Mouse (Mus musculus): ENCODE measurements around the gene Polr2e. TPM values are rescaled to one million over a fixed set of nuclear protein-coding genes. Genes with fewer than 3 reads are reported as not detected.

Polr2e gene
- polyA plus RNA-seq, 1 experiment = 226 TPM

GRCm38 (mm10) chr10:80003374-80004232 is 36.0 kb downstream of the Polr2e start:
- Histone ChIP-seq H3K27ac (ENCODE audit: control insufficient read depth, insufficient read depth, low read length) (no peak overlapping the region), H3K4me3 (ENCODE audit: control insufficient read depth, insufficient read depth, low read length) (no peak overlapping the region), H3K27me3 (ENCODE audit: control insufficient read depth, insufficient read depth, low read length) (no peaks in the 10 kb centered on the region), H3K36me3 (ENCODE audit: control insufficient read depth, insufficient read depth, low read length) (no peaks in the 10 kb centered on the region), H3K4me1 (replicated peaks; ENCODE audit: control insufficient read depth, insufficient read depth, low read length) (no peaks in the 10 kb centered on the region)
- TF ChIP-seq POLR2A (IDR thresholded peaks at IDR 0.05; ENCODE audit: control insufficient read depth, extremely low read depth, insufficient read depth, low read length, poor library complexity) = no peak
- no peak for TF ChIP-seq CTCF (IDR thresholded peaks at IDR 0.05; ENCODE audit: borderline replicate concordance, control insufficient read depth, extremely low read depth, insufficient read depth, low read length, poor library complexity)
- DNase-seq = no peak
- 93% methylated on average over 9 of the region's 9 CpGs for WGBS

DNA sequence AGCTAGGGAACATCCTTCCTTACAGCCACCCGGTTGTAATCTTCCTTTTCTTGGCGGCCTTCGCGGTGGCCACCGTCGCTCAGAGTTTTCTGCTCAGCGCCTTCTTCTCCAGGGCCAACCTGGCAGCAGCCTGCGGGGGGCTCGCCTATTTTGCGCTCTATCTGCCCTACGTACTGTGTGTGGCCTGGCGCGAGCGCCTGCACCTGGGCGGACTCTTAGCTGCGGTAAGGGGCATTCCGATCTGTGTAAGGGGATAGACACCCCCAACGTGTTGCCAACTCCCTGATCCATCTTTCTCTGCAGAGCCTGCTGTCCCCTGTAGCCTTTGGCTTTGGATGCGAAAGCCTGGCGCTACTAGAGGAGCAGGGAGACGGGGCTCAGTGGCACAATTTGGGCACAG is 36.8 kb downstream of the Polr2e start:
- 94% methylated on average over 21 of the region's 21 CpGs for WGBS

DNA sequence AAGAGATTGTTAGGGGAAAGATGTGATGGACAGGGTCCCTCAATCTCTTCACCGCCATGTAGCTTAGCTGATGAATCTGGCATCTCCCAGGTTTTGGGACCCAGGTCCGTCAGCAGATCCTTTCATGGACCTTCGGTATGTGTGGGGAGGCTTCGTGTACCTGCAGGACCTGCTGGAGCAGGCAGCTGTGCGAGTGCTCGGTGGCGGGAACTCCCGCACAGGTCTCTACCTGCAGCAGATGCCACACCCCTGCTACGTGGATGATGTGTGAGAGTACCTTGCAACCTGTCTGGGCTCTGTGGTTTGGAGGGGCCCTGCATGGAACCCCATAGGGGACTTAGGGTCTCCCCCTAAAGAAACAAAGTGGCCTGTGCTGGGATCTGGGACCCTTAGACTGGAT is 37.6 kb downstream of the Polr2e start:
- Histone ChIP-seq H3K27ac (ENCODE audit: control insufficient read depth, insufficient read depth, low read length) (no peak overlapping the region), H3K4me3 (ENCODE audit: control insufficient read depth, insufficient read depth, low read length) (no peak overlapping the region), H3K36me3 (ENCODE audit: control insufficient read depth, insufficient read depth, low read length) (no peaks in the 10 kb centered on the region), H3K4me1 (replicated peaks; ENCODE audit: control insufficient read depth, insufficient read depth, low read length) (peaks cover 8% of the 10 kb centered on the region), H3K27me3 (ENCODE audit: control insufficient read depth, insufficient read depth, low read length) (no peaks in the 10 kb centered on the region)
- TF ChIP-seq CTCF (IDR thresholded peaks at IDR 0.05; ENCODE audit: borderline replicate concordance, control insufficient read depth, extremely low read depth, insufficient read depth, low read length, poor library complexity) = no peak
- TF ChIP-seq POLR2A (IDR thresholded peaks at IDR 0.05; ENCODE audit: control insufficient read depth, extremely low read depth, insufficient read depth, low read length, poor library complexity) = no peak
- 96% methylated on average over 9 of the region's 9 CpGs for WGBS
- DNase-seq = no peak

More for the DNA sequence above, 36.8 kb downstream of the Polr2e start:
- no peaks in the 10 kb centered on the region for H3K4me1 ChIP-seq (replicated peaks; ENCODE audit: control insufficient read depth, insufficient read depth, low read length)
- no peak overlapping the region for H3K27ac ChIP-seq (ENCODE audit: control insufficient read depth, insufficient read depth, low read length)
- no peak overlapping the region for H3K4me3 ChIP-seq (ENCODE audit: control insufficient read depth, insufficient read depth, low read length)
- no peaks in the 10 kb centered on the region for H3K27me3 ChIP-seq (ENCODE audit: control insufficient read depth, insufficient read depth, low read length)
- no peak for DNase-seq
- no peak for TF ChIP-seq POLR2A (IDR thresholded peaks at IDR 0.05; ENCODE audit: control insufficient read depth, extremely low read depth, insufficient read depth, low read length, poor library complexity)
- TF ChIP-seq CTCF (IDR thresholded peaks at IDR 0.05; ENCODE audit: borderline replicate concordance, control insufficient read depth, extremely low read depth, insufficient read depth, low read length, poor library complexity) = no peak
- no peaks in the 10 kb centered on the region for H3K36me3 ChIP-seq (ENCODE audit: control insufficient read depth, insufficient read depth, low read length)

DNA sequence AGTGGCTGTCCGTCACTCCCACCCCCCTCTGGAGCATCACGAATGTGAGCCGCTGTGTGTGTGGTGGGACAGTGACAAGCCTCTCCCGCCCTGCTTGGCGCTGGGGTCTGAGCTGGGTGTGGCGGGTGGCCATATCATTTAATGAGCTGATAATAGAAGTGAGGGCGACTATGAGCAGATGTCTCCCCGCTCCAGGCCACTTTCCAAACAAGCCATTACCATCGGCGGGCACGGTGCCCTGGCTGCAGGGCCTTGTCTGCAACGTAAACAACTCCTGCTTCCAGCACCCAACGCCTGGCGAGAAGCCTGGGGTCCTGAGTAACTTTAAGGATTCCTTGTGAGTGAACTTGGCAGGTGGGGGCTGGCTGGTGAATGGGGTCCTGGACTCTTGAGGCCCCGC is 41.8 kb downstream of the Polr2e start:
- Histone ChIP-seq H3K4me1 (replicated peaks; ENCODE audit: control insufficient read depth, insufficient read depth, low read length) (peaks cover 27% of the 10 kb centered on the region), H3K36me3 (ENCODE audit: control insufficient read depth, insufficient read depth, low read length) (peaks cover 10% of the 10 kb centered on the region), H3K27me3 (ENCODE audit: control insufficient read depth, insufficient read depth, low read length) (no peaks in the 10 kb centered on the region), H3K27ac (ENCODE audit: control insufficient read depth, insufficient read depth, low read length) (no peak overlapping the region), H3K4me3 (ENCODE audit: control insufficient read depth, insufficient read depth, low read length) (no peak overlapping the region)
- 93% methylated on average over 15 of the region's 15 CpGs for WGBS
- TF ChIP-seq CTCF (IDR thresholded peaks at IDR 0.05; ENCODE audit: borderline replicate concordance, control insufficient read depth, extremely low read depth, insufficient read depth, low read length, poor library complexity) (no peak), POLR2A (IDR thresholded peaks at IDR 0.05; ENCODE audit: control insufficient read depth, extremely low read depth, insufficient read depth, low read length, poor library complexity) (no peak)
- no peak for DNase-seq

DNA sequence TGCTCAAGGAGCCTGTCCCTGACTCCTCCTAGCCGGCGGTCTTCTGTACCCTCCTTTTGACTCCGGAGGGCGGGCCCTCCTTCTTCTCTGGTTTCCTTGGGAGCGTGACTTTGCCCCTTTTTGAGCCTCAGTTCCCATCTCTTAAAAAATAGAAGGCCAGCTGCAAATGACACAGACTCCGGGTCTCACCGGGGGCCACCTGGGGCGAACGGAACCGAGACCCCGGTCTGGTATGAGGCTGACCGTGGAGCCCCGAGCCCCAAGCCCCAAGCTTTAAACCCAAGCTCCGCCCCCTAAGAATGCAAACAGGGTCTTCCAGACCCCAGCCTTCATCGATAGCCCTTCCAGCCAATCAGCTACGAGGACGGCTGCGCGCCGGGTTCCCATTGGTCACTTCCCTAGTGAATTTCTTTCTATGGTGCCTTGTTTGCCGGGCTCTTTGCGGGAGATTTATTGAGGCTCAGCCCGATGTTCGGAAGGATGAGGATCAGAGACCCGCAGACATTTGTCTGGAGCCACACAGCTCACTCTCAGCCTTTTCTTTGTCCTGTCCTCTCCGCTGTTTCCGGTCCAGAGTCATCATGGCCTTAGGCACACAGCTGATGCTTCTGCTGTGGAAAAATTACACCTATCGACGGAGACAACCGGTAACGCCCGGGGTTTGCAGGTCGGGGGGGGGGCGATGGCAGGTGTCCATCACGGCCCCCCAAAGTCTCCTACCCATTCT is 42.4 kb downstream of the Polr2e start:
- TF ChIP-seq POLR2A (IDR thresholded peaks at IDR 0.05; ENCODE audit: control insufficient read depth, extremely low read depth, insufficient read depth, low read length, poor library complexity) (no peak), CTCF (IDR thresholded peaks at IDR 0.05; ENCODE audit: borderline replicate concordance, control insufficient read depth, extremely low read depth, insufficient read depth, low read length, poor library complexity) (no peak)
- WGBS = 7% methylated on average over 35 of the region's 35 CpGs
- Histone ChIP-seq H3K27me3 (ENCODE audit: control insufficient read depth, insufficient read depth, low read length) (no peaks in the 10 kb centered on the region), H3K4me3 (ENCODE audit: control insufficient read depth, insufficient read depth, low read length) (peak overlapping the region; percentile 60), H3K27ac (ENCODE audit: control insufficient read depth, insufficient read depth, low read length) (peak overlapping the region; percentile 3; the same call in 1 of the 2 replicates), H3K4me1 (replicated peaks; ENCODE audit: control insufficient read depth, insufficient read depth, low read length) (peaks cover 27% of the 10 kb centered on the region), H3K36me3 (ENCODE audit: control insufficient read depth, insufficient read depth, low read length) (peaks cover 13% of the 10 kb centered on the region)
- DNase-seq = peak; percentile 80

DNA sequence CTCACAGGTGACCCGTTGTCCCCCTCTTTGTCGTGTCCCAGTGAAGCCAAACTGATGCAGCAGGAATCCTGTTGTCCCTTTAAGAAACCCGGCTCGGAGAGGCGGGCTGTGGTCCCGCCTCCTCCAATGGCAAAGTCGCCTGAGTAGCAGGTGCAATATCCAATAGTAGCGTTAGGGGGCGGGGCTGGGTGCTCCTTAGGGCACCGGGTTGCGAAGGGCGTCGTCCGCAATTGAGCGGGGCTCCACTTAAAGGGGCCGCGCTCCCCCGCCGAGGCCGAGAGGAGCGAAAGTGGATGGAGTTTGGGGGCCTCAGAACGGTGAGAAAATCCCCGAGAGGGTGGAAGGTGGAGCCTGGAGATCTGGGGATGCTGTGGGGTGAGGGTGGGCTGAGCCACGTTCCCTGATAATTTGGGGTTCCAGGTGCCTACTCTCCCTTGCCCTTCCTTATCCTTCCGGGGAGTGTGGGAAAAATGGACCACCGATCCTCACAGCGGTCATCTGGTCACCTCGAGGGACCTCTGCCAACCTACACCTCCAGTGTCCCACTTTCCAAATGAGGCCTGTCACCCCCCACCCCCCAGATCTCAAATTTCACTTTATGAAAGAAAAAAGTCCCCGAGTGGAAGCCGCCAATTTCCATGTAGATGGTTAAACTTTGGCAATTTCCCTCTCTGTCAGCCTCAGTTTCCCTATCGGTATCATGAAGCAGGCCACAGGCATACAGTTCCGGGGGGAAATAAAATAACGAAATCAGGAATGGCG is 43.1 kb downstream of the Polr2e start, which contains the start of gene Abca7:
TSS of gene Abca7 (plus strand) at position 223 of the 762 bp plus-strand sequence.
- Histone ChIP-seq H3K4me1 (replicated peaks; ENCODE audit: control insufficient read depth, insufficient read depth, low read length) (peaks cover 27% of the 10 kb centered on the region), H3K4me3 (ENCODE audit: control insufficient read depth, insufficient read depth, low read length) (peak within 1 kb of the TSS; percentile 60), H3K27me3 (ENCODE audit: control insufficient read depth, insufficient read depth, low read length) (no peaks in the 10 kb centered on the region), H3K36me3 (ENCODE audit: control insufficient read depth, insufficient read depth, low read length) (peaks cover 16% of the 10 kb centered on the region), H3K27ac (ENCODE audit: control insufficient read depth, insufficient read depth, low read length) (peak within 1 kb of the TSS; percentile 51; the same call in 1 of the 2 replicates)
- TF ChIP-seq CTCF (IDR thresholded peaks at IDR 0.05; ENCODE audit: borderline replicate concordance, control insufficient read depth, extremely low read depth, insufficient read depth, low read length, poor library complexity) (peak; percentile 58; the same call in 1 of the 2 replicates), POLR2A (IDR thresholded peaks at IDR 0.05; ENCODE audit: control insufficient read depth, extremely low read depth, insufficient read depth, low read length, poor library complexity) (no peak; the same call in 1 of the 2 replicates)
- under 1% methylated on average over 33 of the region's 34 CpGs for WGBS
- DNase-seq = peak; percentile 98

All from thymus, adult 2 months (tissue).